Mouse (Mus musculus) heart, embryonic 12.5 days (tissue): ENCODE measurements around the gene Glis2. TPM values are rescaled to one million over a fixed set of nuclear protein-coding genes. Genes with fewer than 3 reads are reported as not detected.

Experiments used
- ATAC-seq: fragments of 200-750 bp; cut with Nextera tagmentation; 2 replicates; pipeline ENCODE4 v1.8.0; 2017; ENCODE audit warnings: moderate TSS enrichment, moderate library complexity; ENCODE audit not compliant: insufficient number of reproducible peaks, low FRiP score
- H3K27ac ChIP-seq: fragments of 300-500 bp; sonication (generic); 2 replicates; pipeline ENCODE4 v1.5.1; 2016; ENCODE audit warnings: mild to moderate bottlenecking, moderate library complexity; ENCODE audit not compliant: poor library complexity, severe bottlenecking
- H3K27me3 ChIP-seq: fragments of 300-500 bp; sonication (generic); replicated peaks from 2 replicates; pipeline ENCODE4 v1.6.1; 2016; ENCODE audit warnings: mild to moderate bottlenecking, moderate library complexity
- H3K36me3 ChIP-seq: fragments of 300-500 bp; sonication (generic); 2 replicates; pipeline ENCODE4 v1.6.1; 2016; ENCODE audit warnings: mild to moderate bottlenecking, moderate library complexity
- H3K4me1 ChIP-seq: fragments of 300-500 bp; sonication (generic); replicated peaks from 2 replicates; pipeline ENCODE4 v1.6.1; 2016; ENCODE audit warnings: mild to moderate bottlenecking
- H3K4me2 ChIP-seq: fragments of 300-500 bp; sonication (generic); 2 replicates; pipeline ENCODE4 v1.6.1; 2016; ENCODE audit warnings: mild to moderate bottlenecking, moderate library complexity
- H3K4me3 ChIP-seq: fragments of 300-500 bp; sonication (generic); 2 replicates; pipeline ENCODE4 v1.5.1; 2016; ENCODE audit warnings: mild to moderate bottlenecking
- H3K9ac ChIP-seq: fragments of 300-500 bp; sonication (generic); 2 replicates; pipeline ENCODE4 v1.6.1; 2016; ENCODE audit warnings: mild to moderate bottlenecking, moderate library complexity
- H3K9me3 ChIP-seq: fragments of 300-500 bp; sonication (generic); replicated peaks from 2 replicates; pipeline ENCODE4 v1.6.1; 2016; ENCODE audit warnings: mild to moderate bottlenecking, moderate library complexity
- WGBS: fragments of 180-500 bp; shearing (Covaris S2); methylation state at CpG from one replicate; pipeline ENCODE4 v1.1.7; 2016; 5-methylcytosine and 5-hydroxymethylcytosine counted together
- polyA plus RNA-seq: library from polyadenylated mRNA; unstranded; fragments of >200 nt; fragmentation: Nextera tagmentation; extraction: Ambion mirVana; gene quantifications from 2 replicates; pipeline ENCODE4 v1.2.1, GENCODE M21; 2016

Glis2 gene
- polyA plus RNA-seq, 1 experiment from 2014 or later: 24.9 TPM

GRCm38 (mm10) chr16:4596141-4596728, 1.7 kb downstream of the Glis2 start:
- Histone ChIP-seq H3K4me2 (peak overlapping the region; percentile 78), H3K27me3 (no peaks in the 10 kb centered on the region), H3K4me3 (peak overlapping the region; percentile 87), H3K4me1 (peaks cover 76% of the 10 kb centered on the region), H3K27ac (peak overlapping the region; percentile 96), H3K9ac (peak overlapping the region; percentile 97), H3K9me3 (no peaks in the 10 kb centered on the region), H3K36me3 (peaks cover under 1% of the 10 kb centered on the region; the same call in 1 of the 2 replicates)
- ATAC-seq: no peak
- 12% methylated on average over 3 of the region's 3 CpGs for WGBS

- Histone ChIP-seq H3K9me3 (no peaks in the 10 kb centered on the region), H3K4me2 (peak overlapping the region; percentile 78), H3K27ac (0 out of 2 replicates have a peak overlapping the region, but pooled peaks have one; percentile 42), H3K4me1 (peaks cover 81% of the 10 kb centered on the region), H3K27me3 (no peaks in the 10 kb centered on the region), H3K36me3 (no peaks in the 10 kb centered on the region), H3K9ac (peak overlapping the region; percentile 97; the same call in 1 of the 2 replicates), H3K4me3 (peak overlapping the region; percentile 87)
- 68% methylated on average over 2 of the region's 2 CpGs for WGBS
- no peak for ATAC-seq
Measured at GRCm38 (mm10) chr16:4596836-4597235, 2.3 kb downstream of the Glis2 start.

GRCm38 (mm10) chr16:4597296-4597695, 2.8 kb downstream of the Glis2 start:
- H3K4me1 ChIP-seq: peaks cover 85% of the 10 kb centered on the region
- no peaks in the 10 kb centered on the region for H3K36me3 ChIP-seq
- no peak overlapping the region for H3K27ac ChIP-seq
- no peak overlapping the region for H3K4me3 ChIP-seq
- H3K9ac ChIP-seq: peak overlapping the region; percentile 34; the same call in 1 of the 2 replicates
- H3K9me3 ChIP-seq: no peaks in the 10 kb centered on the region
- 63% methylated on average over 7 of the region's 7 CpGs for WGBS
- peak overlapping the region; percentile 78 for H3K4me2 ChIP-seq
- H3K27me3 ChIP-seq: no peaks in the 10 kb centered on the region
- no peak for ATAC-seq

- Histone ChIP-seq H3K27ac (no peak overlapping the region), H3K9ac (peak overlapping the region; percentile 34)
Measured at GRCm38 (mm10) chr16:4598041-4598440, 3.5 kb downstream of the Glis2 start.

GRCm38 (mm10) chr16:4598891-4599543, 4.5 kb downstream of the Glis2 start:
- Histone ChIP-seq H3K4me1 (peaks cover 87% of the 10 kb centered on the region), H3K27ac (0 out of 2 replicates have a peak overlapping the region, but pooled peaks have one; percentile 7), H3K9ac (peak overlapping the region; percentile 47; the same call in 1 of the 2 replicates), H3K27me3 (no peaks in the 10 kb centered on the region), H3K4me2 (peak overlapping the region; percentile 38), H3K36me3 (no peaks in the 10 kb centered on the region), H3K4me3 (no peak overlapping the region), H3K9me3 (no peaks in the 10 kb centered on the region)
- WGBS: 32% methylated on average over 6 of the region's 6 CpGs
- no peak for ATAC-seq

More at GRCm38 (mm10) chr16:4598041-4598440, 3.5 kb downstream of the Glis2 start:
- Histone ChIP-seq H3K4me3 (no peak overlapping the region), H3K4me2 (no peak overlapping the region), H3K36me3 (no peaks in the 10 kb centered on the region), H3K4me1 (peaks cover 85% of the 10 kb centered on the region), H3K9me3 (no peaks in the 10 kb centered on the region), H3K27me3 (no peaks in the 10 kb centered on the region)
- no peak for ATAC-seq
- 65% methylated on average over 5 of the region's 5 CpGs for WGBS

- WGBS: 72% methylated on average over 3 of the region's 3 CpGs
- Histone ChIP-seq H3K9ac (no peak overlapping the region), H3K4me1 (peaks cover 93% of the 10 kb centered on the region), H3K4me2 (no peak overlapping the region), H3K27ac (0 out of 2 replicates have a peak overlapping the region, but pooled peaks have one; percentile 72), H3K4me3 (no peak overlapping the region), H3K27me3 (no peaks in the 10 kb centered on the region), H3K9me3 (no peaks in the 10 kb centered on the region), H3K36me3 (no peaks in the 10 kb centered on the region)
- ATAC-seq: no peak
Measured at GRCm38 (mm10) chr16:4599616-4600015, 5.1 kb downstream of the Glis2 start.

GRCm38 (mm10) chr16:4600701-4601310, 6.3 kb downstream of the Glis2 start:
- 60% methylated on average over 9 of the region's 9 CpGs for WGBS
- Histone ChIP-seq H3K4me1 (peaks cover 99% of the 10 kb centered on the region), H3K27ac (peak overlapping the region; percentile 72), H3K9me3 (no peaks in the 10 kb centered on the region), H3K4me2 (peak overlapping the region; percentile 22; the same call in 1 of the 2 replicates), H3K4me3 (no peak overlapping the region), H3K9ac (no peak overlapping the region), H3K27me3 (no peaks in the 10 kb centered on the region), H3K36me3 (no peaks in the 10 kb centered on the region)
- ATAC-seq: no peak

- Histone ChIP-seq H3K4me2 (peak overlapping the region; percentile 49), H3K4me1 (peaks cover 99% of the 10 kb centered on the region), H3K36me3 (no peaks in the 10 kb centered on the region), H3K9me3 (no peaks in the 10 kb centered on the region), H3K9ac (peak overlapping the region; percentile 53), H3K27ac (peak overlapping the region; percentile 84), H3K27me3 (no peaks in the 10 kb centered on the region), H3K4me3 (no peak overlapping the region)
- WGBS: 14% methylated on average over 3 of the region's 3 CpGs
- 0 out of 2 replicates have a peak, but pooled peaks have one; percentile 5 for ATAC-seq
Measured at GRCm38 (mm10) chr16:4602189-4602588, 7.7 kb downstream of the Glis2 start.

GRCm38 (mm10) chr16:4602766-4603452, 8.4 kb downstream of the Glis2 start:
- no peak overlapping the region for H3K4me3 ChIP-seq

GRCm38 (mm10) chr16:4603453-4603837, 8.9 kb downstream of the Glis2 start:
- no peaks in the 10 kb centered on the region for H3K9me3 ChIP-seq
- H3K4me2 ChIP-seq: peak overlapping the region; percentile 49
- no peak overlapping the region for H3K4me3 ChIP-seq
- H3K9ac ChIP-seq: peak overlapping the region; percentile 53
- peaks cover 95% of the 10 kb centered on the region for H3K4me1 ChIP-seq
- ATAC-seq: no peak
- WGBS: 43% methylated on average over 1 of the region's 1 CpGs
- H3K27ac ChIP-seq: peak overlapping the region; percentile 84
- H3K27me3 ChIP-seq: no peaks in the 10 kb centered on the region
- H3K36me3 ChIP-seq: no peaks in the 10 kb centered on the region; the same call in 1 of the 2 replicates

More at GRCm38 (mm10) chr16:4602766-4603452, 8.4 kb downstream of the Glis2 start:
- ATAC-seq: peak; percentile 12; the same call in 1 of the 2 replicates
- peak overlapping the region; percentile 53 for H3K9ac ChIP-seq
- no peaks in the 10 kb centered on the region for H3K36me3 ChIP-seq
- peak overlapping the region; percentile 84 for H3K27ac ChIP-seq
- no peaks in the 10 kb centered on the region for H3K9me3 ChIP-seq
- peaks cover 98% of the 10 kb centered on the region for H3K4me1 ChIP-seq
- 19% methylated on average over 7 of the region's 7 CpGs for WGBS
- no peaks in the 10 kb centered on the region for H3K27me3 ChIP-seq
- H3K4me2 ChIP-seq: peak overlapping the region; percentile 49
